Comparison of ENCODE assay signal across 28 mouse cellular contexts in the genomic region with DNA sequence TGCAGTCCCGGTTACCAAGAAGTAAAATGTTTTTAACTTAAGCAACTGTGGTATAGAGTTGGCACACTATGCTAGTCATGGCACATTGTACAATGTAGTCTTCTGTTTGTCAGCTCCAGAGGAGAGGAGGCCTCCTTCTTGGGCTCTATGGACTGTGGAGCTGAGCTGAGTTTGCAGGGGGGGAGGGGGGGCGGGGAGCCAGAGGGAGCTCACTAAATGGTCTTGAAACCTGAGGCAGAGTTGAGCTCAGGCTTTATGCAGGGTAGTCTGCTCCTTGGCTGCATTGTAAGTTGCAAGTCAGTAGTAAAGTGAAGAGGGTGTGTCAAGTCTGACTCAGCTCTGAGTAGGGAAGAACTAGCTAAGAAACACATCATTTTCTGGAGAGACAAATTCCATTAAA. TPM values are rescaled to one million over a fixed set of nuclear protein-coding genes. Genes with fewer than 3 reads are reported as not detected.
DNase-seq lines count a peak whose midpoint lies in the region; ATAC-seq lines count a peak whose summit lies in the region.
"Had no signal": no experiment of that assay in that cellular context is flagged by ENCODE, and none has a peak within 500 bp of the region (broad histone marks: within the 10 kb centered on the region; RNA-seq: fewer than 3 reads in every experiment).

No protein-coding gene starts in this region.

- H3K9me3 ChIP-seq in limb, embryonic 12.5 days = no peaks in the 10 kb centered on the region
- H3K9me3 ChIP-seq in liver, embryonic 15.5 days (replicated peaks) = no peaks in the 10 kb centered on the region
- H3K9me3 ChIP-seq in kidney, embryonic 16.5 days (ENCODE audit: low read length) = no peaks in the 10 kb centered on the region
- H3K9me3 ChIP-seq: embryonic facial prominence, embryonic 12.5 days; forebrain, embryonic 15.5 days; heart, embryonic 15.5 days; neural tube, embryonic 12.5 days had no signal

- H3K4me1 ChIP-seq in limb, embryonic 12.5 days (replicated peaks) = no peaks in the 10 kb centered on the region
- peaks cover 4% of the 10 kb centered on the region; the same call in 1 of the 2 replicates for H3K4me1 ChIP-seq in liver, embryonic 15.5 days (replicated peaks)
- no peaks in the 10 kb centered on the region for H3K4me1 ChIP-seq in kidney, embryonic 16.5 days (ENCODE audit: insufficient read depth, low read length)
- H3K4me1 ChIP-seq: embryonic facial prominence, embryonic 12.5 days; forebrain, embryonic 15.5 days; heart, embryonic 15.5 days; neural tube, embryonic 12.5 days had no signal

- H3K27me3 ChIP-seq in limb, embryonic 12.5 days = no peaks in the 10 kb centered on the region
- no peaks in the 10 kb centered on the region for H3K27me3 ChIP-seq in liver, embryonic 15.5 days
- H3K27me3 ChIP-seq in kidney, embryonic 16.5 days (ENCODE audit: insufficient read depth, low read length) = no peaks in the 10 kb centered on the region
- H3K27me3 ChIP-seq: embryonic facial prominence, embryonic 12.5 days; forebrain, embryonic 15.5 days; heart, embryonic 15.5 days; neural tube, embryonic 12.5 days had no signal

- peak; percentile 57 for DNase-seq in 3134 (ENCODE audit: extremely low read depth, insufficient read length, low spot score)
- DNase-seq in 3T3-L1 (ENCODE audit: low read depth, low spot score) = peak; percentile 75
- DNase-seq in cerebellum, postnatal 25 days = no peak
- DNase-seq in adrenal gland, adult 18-20 months (ENCODE audit: low spot score in 2 of 2) = no peak
- DNase-seq: adrenal gland, postnatal 25 days; cerebellum, adult 11-12 months; cerebellum, postnatal 10 days; gastrocnemius, postnatal 14 days; heart, adult 2 months; heart, postnatal 36 days; kidney, adult 18-20 months; kidney, postnatal 10 days; layer of hippocampus, postnatal 36 days; lung, adult 18-20 months; lung, postnatal 10 days; right cerebral cortex, postnatal 14 days; spleen, adult 18-20 months had no signal

- WGBS in limb, embryonic 12.5 days = 90% methylated on average over 2 of the region's 2 CpGs
- 80% methylated on average over 2 of the region's 2 CpGs for WGBS in liver, embryonic 15.5 days (ENCODE audit: insufficient replicate concordance)
- 86% methylated on average over 2 of the region's 2 CpGs for WGBS in kidney, embryonic 16.5 days

- no peak overlapping the region for H3K4me3 ChIP-seq in limb, embryonic 12.5 days (replicated peaks)
- no peak overlapping the region for H3K4me3 ChIP-seq in liver, embryonic 15.5 days (replicated peaks)
- no peak overlapping the region for H3K4me3 ChIP-seq in kidney, embryonic 16.5 days (ENCODE audit: low read length)
- H3K4me3 ChIP-seq: embryonic facial prominence, embryonic 12.5 days; forebrain, embryonic 15.5 days; heart, adult 2 months; heart, embryonic 15.5 days; neural tube, embryonic 12.5 days had no signal

- H3K9ac ChIP-seq in limb, embryonic 12.5 days (replicated peaks) = no peak overlapping the region
- no peak overlapping the region for H3K9ac ChIP-seq in liver, embryonic 15.5 days
- H3K9ac ChIP-seq in kidney, embryonic 16.5 days (replicated peaks; ENCODE audit: low read length) = no peak overlapping the region
- H3K9ac ChIP-seq: embryonic facial prominence, embryonic 12.5 days; forebrain, embryonic 15.5 days; heart, embryonic 15.5 days; hindbrain, embryonic 14.5 days; neural tube, embryonic 12.5 days had no signal

- no peak overlapping the region for H3K4me2 ChIP-seq in limb, embryonic 12.5 days
- no peak overlapping the region for H3K4me2 ChIP-seq in liver, embryonic 15.5 days
- no peak overlapping the region for H3K4me2 ChIP-seq in kidney, embryonic 16.5 days (replicated peaks; ENCODE audit: low read depth, low read length)
- H3K4me2 ChIP-seq: embryonic facial prominence, embryonic 12.5 days; forebrain, embryonic 15.5 days; heart, embryonic 15.5 days; hindbrain, embryonic 14.5 days; midbrain, embryonic 11.5 days; neural tube, embryonic 12.5 days had no signal

- ATAC-seq in limb, embryonic 12.5 days (ENCODE audit: insufficient number of reproducible peaks, insufficient read depth, low FRiP score, low TSS enrichment, low read depth) = no peak
- peak; percentile 44; the same call in 1 of the 2 replicates for ATAC-seq in liver, embryonic 15.5 days (ENCODE audit: insufficient read depth)
- ATAC-seq in kidney, embryonic 16.5 days (ENCODE audit: low FRiP score, low TSS enrichment) = no peak
- ATAC-seq: forebrain, embryonic 15.5 days; inflammation-experienced regulatory T-cells, adult 6 months had no signal

- peaks cover 17% of the 10 kb centered on the region for H3K36me3 ChIP-seq in limb, embryonic 12.5 days
- H3K36me3 ChIP-seq in liver, embryonic 15.5 days (replicated peaks) = peaks cover 43% of the 10 kb centered on the region
- peaks cover 8% of the 10 kb centered on the region for H3K36me3 ChIP-seq in kidney, embryonic 16.5 days (ENCODE audit: insufficient read depth, low read length)

- H3K27ac ChIP-seq in limb, embryonic 12.5 days = peak overlapping the region; percentile 8; the same call in 1 of the 2 replicates
- no peak overlapping the region for H3K27ac ChIP-seq in liver, embryonic 15.5 days (replicated peaks)
- H3K27ac ChIP-seq in kidney, embryonic 16.5 days (ENCODE audit: low read length) = no peak overlapping the region
- H3K27ac ChIP-seq: embryonic facial prominence, embryonic 12.5 days; forebrain, embryonic 15.5 days; heart, adult 2 months; heart, embryonic 15.5 days; hindbrain, embryonic 14.5 days; neural tube, embryonic 12.5 days had no signal

RNA-seq across cellular contexts. Expression of gene Ube2f, which starts 22.2 kb away (rescaled TPM):
- polyA plus RNA-seq in limb, embryonic 12.5 days (2016; fragmentation: Nextera tagmentation; extraction: Ambion mirVana) = 70.2 and 71.1 TPM in 2 replicates
- 66.9 and 68.6 TPM in 2 replicates for polyA plus RNA-seq in liver, embryonic 15.5 days (2015; fragmentation: Nextera tagmentation; extraction: Ambion mirVana)
- 71.7 and 74.9 TPM in 2 replicates for polyA plus RNA-seq in kidney, embryonic 16.5 days (2015; fragmentation: Nextera tagmentation; extraction: Ambion mirVana)
- 100 to 1,000 TPM in 1 of 2 experiments, 10 to 100 TPM in 1; 92.7 to 117 TPM for total RNA-seq in adrenal gland, adult 18-20 months (2021)

RNA-seq across cellular contexts. Expression of gene Scly, which starts 25.9 kb away (rescaled TPM):
- 12.3 and 13.7 TPM in 2 replicates for polyA plus RNA-seq in limb, embryonic 12.5 days (2016; fragmentation: Nextera tagmentation; extraction: Ambion mirVana)
- polyA plus RNA-seq in liver, embryonic 15.5 days (2015; fragmentation: Nextera tagmentation; extraction: Ambion mirVana) = 27.5 and 31.2 TPM in 2 replicates
- 29.7 and 33.2 TPM in 2 replicates for polyA plus RNA-seq in kidney, embryonic 16.5 days (2015; fragmentation: Nextera tagmentation; extraction: Ambion mirVana)
- 10 to 100 TPM; 25.7 to 37.2 TPM for total RNA-seq in adrenal gland, adult 18-20 months (2021)

RNA-seq across cellular contexts. Expression of gene Espnl, which starts 49.6 kb away (rescaled TPM):
- polyA plus RNA-seq in limb, embryonic 12.5 days (2016; fragmentation: Nextera tagmentation; extraction: Ambion mirVana) = 0.08 TPM in 2 replicates
- 0.01 and 0.02 TPM in 2 replicates for polyA plus RNA-seq in liver, embryonic 15.5 days (2015; fragmentation: Nextera tagmentation; extraction: Ambion mirVana)
- 0.03 and 0.04 TPM in 2 replicates for polyA plus RNA-seq in kidney, embryonic 16.5 days (2015; fragmentation: Nextera tagmentation; extraction: Ambion mirVana)
- under 1 TPM in 1 of 2 experiments, not detected in 1; 0.13 TPM for total RNA-seq in adrenal gland, adult 18-20 months (2021)
- total RNA-seq: adrenal gland, postnatal 25 days; heart, adult 2 months; monocyte, adult 5-6 weeks had no signal
- polyA plus RNA-seq: inflammation-experienced regulatory T-cells, adult 6 months had no signal

Comparison
In these comparisons a context has a peak if more than half of its experiments do, and no peak if none do; other contexts are left out.
1. DNase-seq: peak in 3134 (single experiment) and 3T3-L1 (single experiment); none in cerebellum, postnatal 25 days (0 of 2) and adrenal gland, adult 18-20 months (0 of 2).